Mouse (Mus musculus) CD4-positive helper T cell, adult 2 months (primary cell): Measurements from ENCODE around the gene Cib4.

Experiments used
- DNase-seq: peaks from one replicate; pipeline ENCODE4 v3.0.0-alpha.2; 2012; ENCODE audit warnings: low read depth, missing footprints, low spot score

Cib4 gene

DNA sequence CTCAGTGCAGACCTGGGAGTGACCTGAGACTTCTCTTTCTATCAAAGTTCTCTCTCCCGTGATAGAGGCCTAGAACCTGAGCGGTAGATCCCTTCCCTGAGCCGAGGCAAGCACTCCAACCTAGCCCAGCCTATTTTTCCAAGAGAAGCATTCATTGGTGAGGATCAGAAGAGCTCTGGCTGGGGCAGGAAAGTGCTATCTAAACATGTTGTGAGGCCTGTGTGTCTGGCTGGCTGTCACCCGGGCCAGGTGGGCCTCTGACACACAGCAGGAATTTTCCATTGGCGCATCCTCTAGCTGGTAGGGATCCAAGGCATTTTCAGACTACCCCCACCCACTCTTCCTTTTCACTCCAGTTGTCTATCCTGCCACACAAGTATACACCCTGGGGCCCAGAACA, 26.2 kb upstream of the Cib4 start:
- no peak for DNase-seq

DNA sequence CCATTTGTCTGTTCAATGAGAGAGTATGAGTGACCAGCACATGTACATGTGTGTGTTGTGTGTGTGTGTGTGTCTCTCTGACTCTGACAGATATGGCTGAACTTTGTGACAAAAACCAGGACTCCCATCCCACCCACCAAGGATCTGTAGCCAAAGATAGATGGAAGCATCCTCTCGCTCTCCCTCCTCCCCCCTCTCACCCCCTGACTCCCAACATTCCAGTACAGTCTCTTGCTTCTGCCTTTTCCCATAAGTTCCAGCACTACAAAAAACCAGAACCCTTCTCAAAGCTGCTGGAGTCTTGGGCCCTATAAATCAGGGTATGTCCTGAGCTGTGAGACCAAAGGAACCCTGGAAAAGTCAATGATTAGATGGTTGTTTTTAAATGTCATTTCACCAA, 22.8 kb upstream of the Cib4 start:
- DNase-seq, result no peak

DNA sequence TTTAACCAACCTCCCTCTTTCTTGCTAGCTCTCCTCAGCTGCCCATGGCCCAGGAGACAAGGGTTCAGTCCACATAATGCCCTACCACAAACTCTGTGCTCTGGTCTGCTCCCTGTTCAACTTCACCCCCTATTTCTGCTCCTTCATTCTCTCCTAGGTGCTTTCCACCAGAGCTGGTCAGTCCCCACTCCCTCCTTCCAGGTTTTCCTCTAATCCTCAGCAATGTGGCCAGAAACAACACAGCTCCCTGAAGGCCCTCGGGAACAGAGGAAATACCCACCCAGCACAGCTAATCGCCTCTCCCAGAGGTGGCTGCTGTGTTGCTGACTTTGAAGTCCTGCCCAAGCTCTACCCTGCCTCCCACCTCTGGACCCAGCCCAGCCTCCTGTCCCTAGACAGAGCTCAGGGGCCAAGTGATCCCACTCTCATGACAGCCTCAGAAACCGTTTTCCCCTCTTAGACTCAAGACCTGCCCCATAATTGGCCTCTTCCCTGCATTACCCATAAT, 14.4 kb upstream of the Cib4 start:
- DNase-seq, result no peak

DNA sequence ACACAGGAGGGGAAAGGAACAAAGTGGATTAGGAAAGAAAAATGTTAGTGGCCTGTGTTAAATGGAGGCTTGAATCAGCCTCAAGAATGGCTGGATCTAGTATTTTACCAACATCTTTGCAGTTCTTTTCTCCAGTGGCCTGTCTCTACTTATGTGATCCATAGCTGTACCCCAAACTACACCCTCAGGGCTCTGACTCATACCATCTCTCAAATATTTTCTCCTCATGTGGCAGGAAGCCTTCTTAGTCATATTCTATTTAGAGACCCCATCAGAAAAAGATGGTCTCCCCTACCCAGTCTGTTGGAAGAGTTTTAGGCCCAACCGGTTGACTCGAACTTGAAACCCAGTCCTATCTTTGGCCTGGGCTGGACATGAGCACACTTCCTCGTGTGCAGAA, 13.8 kb upstream of the Cib4 start:
- DNase-seq, result no peak

DNA sequence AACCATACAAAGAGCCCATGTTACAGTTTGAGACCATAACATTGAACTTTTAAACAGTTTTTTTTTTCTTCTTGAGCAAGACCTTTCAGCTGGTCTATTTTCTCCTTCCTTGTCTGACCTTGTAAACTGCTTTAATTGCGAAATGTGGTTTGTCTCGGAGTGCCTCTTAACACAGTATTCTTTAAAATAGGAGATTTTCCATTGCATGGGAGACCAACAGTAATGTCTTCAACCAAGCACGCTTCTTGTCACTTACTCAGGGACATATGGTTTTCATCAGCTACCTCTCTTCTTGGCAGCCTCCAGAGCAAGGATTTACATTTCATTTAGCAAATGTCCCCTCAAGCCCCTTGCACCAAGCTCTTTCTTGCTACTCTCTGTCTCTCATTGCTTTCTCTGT, 10.6 kb upstream of the Cib4 start:
- DNase-seq, result no peak

DNA sequence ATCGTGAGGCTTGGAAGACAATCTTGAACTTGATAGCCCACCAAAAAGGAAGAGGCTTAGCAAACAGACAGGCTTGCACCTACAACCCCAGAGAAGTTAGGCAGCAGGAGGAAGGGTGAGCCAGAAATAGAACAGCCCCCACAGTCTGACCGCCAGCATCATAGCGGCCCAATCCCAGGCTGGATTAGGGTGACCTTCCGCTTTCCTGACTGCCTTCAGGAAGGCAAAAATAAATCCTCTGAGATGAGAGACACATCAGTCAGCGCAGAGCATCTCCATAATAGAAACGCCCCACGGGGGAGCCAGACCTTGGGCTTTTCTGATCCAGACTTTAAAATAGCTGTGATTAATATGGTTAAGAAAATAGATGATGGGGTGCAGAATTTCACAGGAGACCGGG, 9.3 kb upstream of the Cib4 start:
- no peak for DNase-seq

DNA sequence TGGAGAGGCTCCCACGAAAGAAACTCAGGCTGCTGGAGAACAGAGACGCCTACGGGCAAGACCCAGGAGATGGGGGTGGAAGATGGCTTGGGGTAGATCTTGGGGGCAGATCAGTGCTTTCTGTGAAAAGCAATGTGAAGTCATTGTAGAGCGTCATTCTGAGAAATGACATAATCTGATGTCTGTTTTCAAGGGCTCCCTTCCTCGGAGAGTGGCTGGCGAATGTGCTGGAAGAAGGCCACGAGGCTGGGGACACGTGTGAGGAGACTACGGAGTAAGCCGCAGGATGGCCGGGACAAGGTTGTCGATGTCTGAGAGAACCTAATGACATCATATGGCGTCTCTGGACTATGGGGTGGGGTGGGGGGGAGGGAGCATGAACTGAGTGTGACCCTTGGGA, 8.3 kb upstream of the Cib4 start:
- no peak for DNase-seq

DNA sequence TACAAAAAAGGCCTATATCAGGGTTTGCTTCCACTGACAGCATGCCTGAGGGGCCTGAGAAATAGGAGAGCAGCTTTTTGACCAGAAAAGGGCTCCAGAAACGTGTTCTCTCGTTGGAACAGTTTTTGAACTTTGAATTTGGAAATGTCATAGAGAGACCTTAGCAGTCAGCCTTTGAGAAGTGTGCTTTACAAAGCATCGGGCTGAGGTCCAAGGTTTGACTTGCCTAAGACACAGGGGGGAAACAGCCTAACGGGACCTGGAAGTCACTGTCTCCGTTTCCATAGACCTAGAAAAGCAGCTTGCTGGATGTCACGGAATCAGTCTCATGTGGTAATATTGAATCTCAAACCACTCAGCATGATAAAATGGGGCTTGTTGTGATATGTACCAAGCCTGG, 6.4 kb upstream of the Cib4 start:
- no peak for DNase-seq

DNA sequence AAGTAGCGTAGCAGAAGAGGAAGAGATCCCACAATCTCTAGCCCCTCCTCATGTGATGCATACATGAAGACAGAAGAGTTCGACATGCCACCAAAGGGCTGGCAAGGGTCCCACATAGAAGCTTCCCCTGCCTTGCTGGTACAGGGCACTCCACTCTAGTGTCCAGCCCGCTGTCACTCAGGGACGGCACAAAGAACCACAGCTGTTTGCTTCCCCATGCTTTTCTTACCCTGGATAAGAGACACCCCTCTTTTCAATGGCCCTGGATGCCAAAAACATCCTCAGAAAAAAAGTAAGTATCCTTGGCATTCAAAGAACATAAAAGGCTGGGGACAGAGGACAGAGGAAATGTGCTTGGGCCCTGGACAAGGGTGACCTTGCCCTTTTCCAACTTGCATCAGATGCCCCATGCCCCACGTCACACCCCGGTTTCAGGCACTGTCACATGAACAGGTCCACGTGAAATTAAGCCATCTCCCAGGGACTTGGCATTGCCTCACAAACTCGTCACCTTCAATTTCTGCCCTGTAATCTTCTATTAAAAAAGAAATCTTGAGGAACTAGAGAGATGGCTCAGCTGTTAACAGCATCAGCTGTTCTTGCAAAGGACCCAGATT, 5.5 kb upstream of the Cib4 start:
- DNase-seq, result no peak

DNA sequence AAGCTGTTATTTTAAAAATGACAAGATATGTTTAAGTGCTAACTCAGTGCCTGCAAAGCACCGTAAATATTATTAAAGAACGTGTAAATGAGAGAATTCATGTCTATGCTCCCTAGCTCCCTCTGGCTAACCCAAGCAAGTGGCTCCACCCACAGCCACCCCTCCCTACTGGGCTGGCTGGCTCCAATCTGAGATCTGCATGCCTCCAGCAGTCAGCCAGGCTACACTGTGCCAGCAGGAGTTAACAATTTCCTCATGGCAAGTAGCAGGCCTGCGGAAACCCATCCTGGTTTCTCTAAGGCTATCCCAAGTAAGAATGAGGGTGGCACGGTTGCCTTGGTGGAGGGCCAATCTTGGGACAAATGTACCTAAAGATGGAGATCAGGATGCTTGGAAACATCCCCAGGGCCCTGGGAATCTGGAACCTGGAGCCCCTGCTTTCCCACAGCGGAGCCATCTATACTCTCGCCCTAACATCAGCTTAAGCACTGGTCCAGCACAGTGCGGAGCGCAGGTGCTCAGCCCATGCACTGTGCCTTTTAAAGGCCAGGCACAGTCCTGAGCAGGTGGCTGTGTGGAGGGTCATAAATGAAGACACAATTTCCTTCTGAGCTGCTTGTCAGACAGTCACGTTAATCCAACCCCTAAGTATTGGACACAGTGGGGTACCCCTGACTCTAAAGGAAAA, 4.8 kb upstream of the Cib4 start:
- DNase-seq, result no peak

DNA sequence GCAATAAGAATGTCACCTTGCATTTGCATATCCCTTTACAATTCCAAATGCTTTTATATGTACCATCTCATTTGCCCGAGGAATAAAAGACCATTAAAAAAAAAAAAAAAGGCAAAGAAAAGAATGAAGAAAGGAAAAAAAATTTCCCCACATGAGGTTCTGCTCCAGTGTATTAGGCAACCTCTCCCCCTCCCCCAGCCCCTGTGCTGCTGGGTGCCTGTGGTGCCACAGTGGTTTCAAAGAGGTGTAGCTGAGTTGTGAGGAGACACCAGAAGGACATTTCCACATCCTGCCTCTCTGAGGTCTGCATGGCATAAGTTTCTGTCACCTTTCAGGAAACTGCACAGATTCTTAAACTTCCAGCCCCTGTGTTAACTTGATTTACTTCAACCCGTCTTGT, 3.0 kb upstream of the Cib4 start:
- no peak for DNase-seq

DNA sequence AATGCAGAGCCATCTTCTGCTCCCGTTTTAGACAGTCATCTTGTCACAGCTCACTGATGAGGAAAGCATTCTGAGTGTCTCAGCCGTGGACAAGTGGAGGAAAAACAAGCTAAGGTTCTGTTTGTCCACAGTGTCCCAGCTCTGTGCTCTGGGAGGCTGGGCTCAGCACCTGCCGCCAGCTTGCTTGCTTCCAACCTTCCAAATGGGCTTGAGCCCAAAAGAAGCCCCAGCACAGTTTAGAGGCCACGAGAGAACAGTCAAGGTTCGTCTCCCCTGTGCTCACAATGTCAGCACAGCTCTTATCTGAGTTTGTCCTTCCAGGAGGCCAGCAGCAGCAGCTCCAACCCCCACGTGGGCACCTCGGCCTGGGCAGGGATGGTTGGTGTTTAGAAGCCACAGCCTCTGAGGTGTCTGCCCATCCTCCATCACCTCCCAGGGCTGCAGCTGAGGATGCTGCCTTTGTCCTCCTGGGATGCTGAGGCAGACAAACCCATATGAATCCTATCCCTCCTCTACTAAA, 9.5 kb downstream of the Cib4 start:
- no peak for DNase-seq

DNA sequence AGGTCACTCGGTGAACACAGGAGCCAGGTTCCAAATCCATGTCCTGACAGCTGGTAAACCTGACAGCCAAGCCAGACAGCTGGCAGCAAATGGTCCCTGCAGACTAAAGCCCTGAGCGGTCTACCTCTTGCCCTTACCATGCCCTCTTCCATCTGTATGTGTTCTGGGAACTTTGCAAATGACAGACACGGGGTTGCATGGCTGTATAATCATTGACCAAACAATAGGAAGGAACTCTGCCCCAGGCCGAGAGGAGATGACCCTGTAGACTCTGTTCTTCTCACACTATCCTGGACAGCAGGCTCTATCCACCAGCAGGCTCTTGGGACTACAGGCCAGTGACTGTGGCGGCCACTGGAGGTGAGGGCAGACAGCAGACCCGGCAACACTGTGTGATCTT, 11.0 kb downstream of the Cib4 start:
- DNase-seq, result no peak

DNA sequence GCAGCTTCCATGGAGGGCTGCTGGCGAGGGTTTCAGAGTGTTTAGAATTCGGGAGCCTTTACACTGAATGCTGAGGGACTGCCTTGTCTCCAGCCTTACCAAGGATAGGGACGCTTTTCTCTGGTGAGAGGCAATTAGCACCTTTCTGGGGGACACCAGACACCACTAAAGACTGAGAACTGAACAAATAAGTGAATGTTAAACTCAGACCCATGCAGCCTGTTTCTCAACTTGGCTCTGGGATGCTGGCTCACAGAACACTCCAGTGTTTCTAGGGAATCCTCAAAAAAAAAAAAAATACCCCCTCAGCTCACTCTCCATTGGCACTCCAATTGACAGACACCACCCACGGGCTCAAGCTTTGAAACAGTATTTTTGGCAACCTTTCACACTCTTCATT, 16.7 kb downstream of the Cib4 start:
- DNase-seq, result no peak

DNA sequence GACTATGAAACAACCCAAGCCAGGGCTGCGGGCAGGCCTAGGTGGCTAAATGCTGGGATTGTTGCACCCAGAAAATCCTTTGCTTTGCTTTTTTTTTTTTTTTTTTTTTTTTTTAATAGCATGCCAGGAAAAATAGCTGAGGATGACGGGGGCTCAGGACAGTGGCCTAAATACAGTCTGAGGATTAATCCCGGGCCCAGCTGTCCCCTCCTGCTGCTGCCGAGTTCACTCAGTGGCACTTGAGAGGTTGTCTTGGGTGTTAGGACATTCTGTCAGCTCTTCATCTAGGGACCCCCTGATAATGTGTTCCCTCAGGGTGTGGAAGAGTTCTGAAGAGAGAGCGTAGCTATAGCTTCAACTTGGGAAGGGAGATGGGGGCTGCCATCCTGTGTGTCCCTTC, 18.5 kb downstream of the Cib4 start:
- no peak for DNase-seq

DNA sequence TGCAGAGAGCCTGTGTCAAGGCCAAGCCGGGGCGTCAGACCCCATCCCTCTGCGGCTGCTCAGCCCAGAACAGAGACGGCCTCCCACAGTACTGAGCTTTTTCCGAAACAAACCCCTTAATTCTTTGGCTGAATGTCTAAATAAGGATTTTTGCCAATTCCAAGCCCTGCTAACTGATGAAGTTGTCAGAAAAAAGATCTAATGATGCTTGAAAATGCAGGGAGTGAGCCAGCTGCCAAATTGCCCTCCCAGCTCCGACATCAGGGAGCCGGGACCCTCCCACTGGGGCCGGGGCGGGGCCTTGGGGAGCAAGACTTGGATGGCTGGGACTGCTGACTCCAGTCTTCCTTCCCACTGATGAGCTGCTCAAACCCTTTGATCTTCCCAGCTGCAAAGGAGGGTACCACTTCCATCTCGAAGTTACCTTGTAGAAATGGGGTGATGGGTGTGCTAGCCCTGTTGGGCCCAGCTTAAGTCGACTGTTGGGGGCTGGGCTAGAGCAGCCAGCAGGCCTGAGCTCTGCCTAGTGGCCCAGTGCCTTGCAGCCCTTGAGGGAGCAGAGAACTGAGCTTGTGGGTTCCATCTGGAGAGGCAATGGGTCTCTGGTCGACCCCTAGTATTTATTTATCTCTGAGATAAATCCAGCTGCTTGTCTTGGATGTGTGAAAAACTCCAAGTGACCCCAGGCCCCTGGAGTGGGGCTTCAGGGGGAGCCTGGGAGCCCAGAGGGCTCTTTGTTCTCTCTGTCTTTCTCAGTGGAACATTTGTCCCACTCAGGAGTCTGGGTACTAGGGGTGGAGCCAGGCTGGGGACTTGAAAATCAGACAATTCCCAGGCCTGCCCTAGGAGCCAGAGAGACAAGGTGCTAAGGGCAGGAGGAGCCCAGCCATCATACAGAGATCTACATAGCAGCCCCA, 19.5 kb downstream of the Cib4 start:
- no peak for DNase-seq

DNA sequence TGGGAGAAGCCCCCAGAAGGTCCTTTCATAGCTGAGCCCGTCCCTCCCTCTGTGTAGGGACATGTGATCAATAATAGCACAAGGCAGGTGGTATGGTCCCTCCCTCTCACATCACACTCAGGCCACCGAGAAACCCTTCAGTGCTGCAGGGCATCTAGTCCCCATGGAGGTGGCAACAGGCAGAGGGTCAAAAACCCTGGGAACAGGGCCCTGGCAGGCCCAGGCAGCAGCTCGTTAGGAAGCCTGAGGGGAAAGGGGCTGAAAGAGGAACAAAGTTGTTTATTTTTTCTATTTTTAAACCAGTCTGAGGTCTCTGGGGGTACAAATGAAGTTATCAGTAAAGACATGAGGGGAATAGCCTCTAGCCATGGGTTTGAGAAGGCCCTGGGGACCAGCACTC, 21.4 kb downstream of the Cib4 start:
- no peak for DNase-seq

DNA sequence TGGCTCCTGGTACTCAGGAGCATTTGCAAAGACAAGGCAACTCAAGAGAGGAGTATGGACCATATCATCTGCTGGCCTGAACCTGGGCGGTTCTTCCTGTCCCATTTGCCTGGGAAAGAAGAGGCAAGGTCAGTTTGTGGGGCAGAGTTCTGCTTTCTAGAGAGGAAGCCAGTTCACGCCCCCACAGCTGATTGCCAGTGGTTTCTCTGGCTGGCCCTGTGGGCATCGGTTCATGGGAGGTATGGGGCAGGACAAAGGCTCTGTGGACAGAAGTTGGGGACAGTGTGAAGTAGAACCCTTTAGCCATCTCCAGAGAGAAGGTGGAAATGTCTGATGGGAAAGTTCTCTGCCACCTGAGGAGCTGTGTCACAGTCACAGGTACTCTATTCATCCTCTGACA, 22.5 kb downstream of the Cib4 start:
- DNase-seq, result no peak

DNA sequence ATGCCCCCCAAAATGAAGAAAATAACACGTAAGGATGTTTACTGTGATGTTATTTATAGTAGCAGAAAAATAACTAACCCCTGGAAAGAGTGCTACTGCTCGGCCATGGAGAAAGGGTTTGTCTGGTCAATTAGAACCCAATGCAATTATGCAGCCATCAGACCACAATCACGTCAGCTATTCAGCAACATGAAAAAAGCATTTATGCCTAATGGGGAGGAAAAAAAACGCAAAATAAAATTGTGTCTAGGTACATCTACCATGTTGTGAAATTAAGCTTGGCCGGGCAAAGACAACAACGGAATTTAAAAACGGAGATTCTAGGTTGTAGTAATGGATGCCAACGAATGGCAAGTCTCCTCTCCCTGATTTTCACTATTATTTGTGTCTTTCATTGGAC, 23.2 kb downstream of the Cib4 start:
- no peak for DNase-seq

DNA sequence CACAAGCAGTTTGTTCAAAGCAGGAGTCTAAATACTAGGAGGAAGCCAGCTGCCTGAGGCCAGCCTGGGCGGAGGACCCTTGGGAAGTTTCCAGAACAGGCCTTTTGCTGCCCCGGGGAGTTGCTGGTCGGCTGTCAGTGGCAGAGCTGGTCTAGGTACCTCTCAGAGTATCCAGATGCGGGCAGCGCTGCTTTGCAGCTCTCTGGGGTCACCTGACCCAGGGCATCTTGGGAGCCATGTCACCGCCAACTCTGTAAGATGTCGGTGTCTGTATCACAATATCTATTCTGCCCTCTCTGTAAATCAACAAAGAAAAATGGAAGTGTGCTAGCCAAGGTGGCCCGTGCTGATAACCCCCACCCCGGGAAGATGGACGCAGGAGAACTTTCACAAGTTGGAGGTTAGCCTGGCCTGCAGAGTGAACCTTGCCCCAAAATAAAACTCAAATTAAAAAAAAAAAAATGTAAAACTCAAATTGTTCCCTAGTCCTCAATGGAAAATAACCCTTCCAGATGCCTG, 25.4 kb downstream of the Cib4 start:
- DNase-seq, result no peak

DNA sequence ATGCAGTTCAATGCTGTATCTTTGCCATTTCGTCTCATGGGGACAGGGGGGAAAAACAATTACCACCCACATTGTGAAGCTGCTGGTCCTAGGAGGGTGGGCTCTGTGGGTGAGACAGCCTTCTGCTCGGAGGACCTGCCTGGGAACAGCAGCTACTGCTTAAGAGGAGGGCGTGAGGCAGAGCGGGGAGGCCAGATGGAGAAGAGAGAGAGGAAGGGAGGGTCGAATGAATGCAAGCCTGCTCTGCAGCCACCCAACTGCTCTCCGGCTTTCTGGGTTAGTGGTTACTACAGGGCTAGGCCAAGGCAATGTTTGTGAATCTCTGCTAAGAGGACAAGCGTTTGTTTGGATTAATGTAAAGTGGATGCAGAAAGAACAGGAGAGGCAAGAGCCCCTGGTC, 26.1 kb downstream of the Cib4 start:
- DNase-seq, result no peak

DNA sequence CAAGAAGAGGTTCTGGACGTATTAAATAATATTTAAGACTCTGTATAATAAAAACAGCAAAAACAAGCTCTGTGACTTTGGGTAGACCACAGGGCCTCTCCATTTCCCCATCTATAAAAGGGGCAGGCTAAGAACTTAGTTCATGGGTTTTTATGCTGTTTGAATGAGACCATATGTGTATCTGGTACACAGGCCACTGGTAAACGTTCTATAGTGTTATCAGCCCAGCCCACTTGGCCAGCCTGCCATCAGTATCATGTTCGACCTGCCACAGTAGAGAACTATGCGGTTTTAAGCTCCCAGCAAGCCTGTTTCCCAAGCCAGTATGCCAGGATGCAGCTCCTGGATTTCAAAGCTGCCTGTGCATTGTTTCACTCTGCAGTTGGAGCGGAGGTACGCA, 27.1 kb downstream of the Cib4 start:
- DNase-seq, result no peak
